Mouse (Mus musculus): ENCODE results near the gene Mcrs1. TPM values are rescaled to one million over a fixed set of nuclear protein-coding genes. Genes with fewer than 3 reads are reported as not detected.

Gene Mcrs1
- polyA plus RNA-seq, 1 experiment from 2014 or later: 59.2 TPM

- Histone ChIP-seq H3K9me3 (replicated peaks) (no peaks in the 10 kb centered on the region), H3K27ac (no peak overlapping the region), H3K36me3 (peaks cover 16% of the 10 kb centered on the region), H3K4me1 (replicated peaks) (no peaks in the 10 kb centered on the region), H3K4me3 (replicated peaks) (no peak overlapping the region), H3K27me3 (no peaks in the 10 kb centered on the region), H3K4me2 (no peak overlapping the region), H3K9ac (no peak overlapping the region)
- no peak for ATAC-seq (ENCODE audit: low read depth)
- DNase-seq: no peak
Measured at GRCm38 (mm10) chr15:99198761-99199160, 53.0 kb downstream of the Mcrs1 start.

DNA sequence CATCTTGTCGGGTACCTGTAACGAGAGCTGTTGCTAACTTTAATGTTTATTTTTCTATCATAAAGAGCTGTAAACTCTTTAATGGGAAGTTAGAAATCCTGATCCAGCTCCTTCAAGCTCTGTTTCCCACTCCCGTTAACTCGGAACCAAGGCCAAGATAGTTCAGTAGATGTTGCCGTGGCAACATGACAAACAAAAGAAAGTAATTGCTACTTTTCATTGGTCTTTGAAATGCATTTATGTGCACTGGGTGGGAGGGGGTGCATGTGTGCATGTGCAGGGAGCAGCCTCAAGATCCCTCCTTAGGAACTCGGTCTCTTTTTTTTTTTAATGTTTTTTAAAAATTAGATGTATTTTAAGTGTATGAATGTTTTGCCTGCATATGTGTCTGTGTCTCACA, 56.7 kb downstream of the Mcrs1 start:
- ATAC-seq (ENCODE audit: low read depth): no peak
- Histone ChIP-seq H3K9me3 (replicated peaks) (no peaks in the 10 kb centered on the region), H3K27ac (no peak overlapping the region), H3K36me3 (peaks cover 25% of the 10 kb centered on the region), H3K4me2 (no peak overlapping the region), H3K4me1 (replicated peaks) (0 out of 2 replicates have a peak, but pooled peaks cover 3% of the 10 kb centered on the region), H3K4me3 (replicated peaks) (no peak overlapping the region), H3K9ac (no peak overlapping the region), H3K27me3 (no peaks in the 10 kb centered on the region)
- 78% methylated on average over 6 of the region's 6 CpGs for WGBS (ENCODE audit: insufficient replicate concordance)
- DNase-seq: no peak

DNA sequence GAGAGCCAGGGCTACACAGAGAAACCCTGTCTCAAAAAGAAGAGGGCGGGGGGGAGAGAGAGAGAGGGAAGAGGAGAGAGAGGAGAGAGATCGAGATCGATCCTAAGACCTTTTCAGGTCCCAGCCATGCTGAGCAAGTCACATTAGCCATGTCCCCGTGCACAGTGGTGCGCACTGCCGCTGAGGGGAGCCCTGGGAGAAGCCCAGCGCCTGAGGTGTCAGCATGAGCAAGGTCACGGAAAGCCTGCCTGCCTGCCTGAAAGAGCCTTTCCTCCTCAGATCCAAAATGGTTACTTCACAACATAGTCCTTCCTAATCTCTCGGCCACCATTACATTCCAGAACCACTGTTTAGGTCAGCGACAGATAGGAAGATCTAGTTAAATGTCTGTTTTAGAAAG, 57.4 kb downstream of the Mcrs1 start:
- no peak overlapping the region for H3K4me3 ChIP-seq (replicated peaks)
- 75% methylated on average over 10 of the region's 10 CpGs for WGBS (ENCODE audit: insufficient replicate concordance)
- peaks cover 19% of the 10 kb centered on the region for H3K36me3 ChIP-seq
- no peak overlapping the region for H3K27ac ChIP-seq
- no peaks in the 10 kb centered on the region for H3K27me3 ChIP-seq
- no peaks in the 10 kb centered on the region for H3K9me3 ChIP-seq (replicated peaks)
- H3K4me1 ChIP-seq (replicated peaks): 0 out of 2 replicates have a peak, but pooled peaks cover 3% of the 10 kb centered on the region
- no peak overlapping the region for H3K9ac ChIP-seq
- no peak for ATAC-seq (ENCODE audit: low read depth)
- no peak overlapping the region for H3K4me2 ChIP-seq
- no peak for DNase-seq

Other genes starting within 250 kb of the Mcrs1 start
- 239 and 246 TPM in 2 replicates for gene Tuba1c, start 222.1 kb downstream of the Mcrs1 start, polyA plus RNA-seq (2015; fragmentation: Nextera tagmentation; extraction: Ambion mirVana)
- 0.54 and 0.62 TPM in 2 replicates for gene Prph, start 196.8 kb downstream of the Mcrs1 start, polyA plus RNA-seq (2015; fragmentation: Nextera tagmentation; extraction: Ambion mirVana)
- 14.5 and 18.9 TPM in 2 replicates for gene Troap, start 177.4 kb downstream of the Mcrs1 start, polyA plus RNA-seq (2015; fragmentation: Nextera tagmentation; extraction: Ambion mirVana)
- not detected in 2 replicates for gene C1ql4, start 164.1 kb downstream of the Mcrs1 start, polyA plus RNA-seq (2015; fragmentation: Nextera tagmentation; extraction: Ambion mirVana)
- 14.6 and 16.9 TPM in 2 replicates for gene Dnajc22, start 158.8 kb downstream of the Mcrs1 start, polyA plus RNA-seq (2015; fragmentation: Nextera tagmentation; extraction: Ambion mirVana)
- 11.5 and 14.4 TPM in 2 replicates for gene Spats2, start 126.0 kb downstream of the Mcrs1 start, polyA plus RNA-seq (2015; fragmentation: Nextera tagmentation; extraction: Ambion mirVana)
- 0.05 and 0.06 TPM in 2 replicates for gene Kcnh3, start 27.1 kb downstream of the Mcrs1 start, polyA plus RNA-seq (2015; fragmentation: Nextera tagmentation; extraction: Ambion mirVana)
- 8.2 and 8.9 TPM in 2 replicates for gene Prpf40b, start 43.1 kb upstream of the Mcrs1 start, polyA plus RNA-seq (2015; fragmentation: Nextera tagmentation; extraction: Ambion mirVana)
- gene Fam186b, start 43.9 kb upstream of the Mcrs1 start, polyA plus RNA-seq (2015; fragmentation: Nextera tagmentation; extraction: Ambion mirVana): 0.06 TPM in 1 of 2 replicates, not detected in the other
- 3.4 and 3.7 TPM in 2 replicates for gene Fmnl3, start 118.5 kb upstream of the Mcrs1 start, polyA plus RNA-seq (2015; fragmentation: Nextera tagmentation; extraction: Ambion mirVana)
- gene Tmbim6, start 140.9 kb upstream of the Mcrs1 start, polyA plus RNA-seq (2015; fragmentation: Nextera tagmentation; extraction: Ambion mirVana): 188 and 210 TPM in 2 replicates
- 0.85 and 1.1 TPM in 2 replicates for gene Nckap5l, start 205.8 kb upstream of the Mcrs1 start, polyA plus RNA-seq (2015; fragmentation: Nextera tagmentation; extraction: Ambion mirVana)
- gene Bcdin3d, start 222.8 kb upstream of the Mcrs1 start, polyA plus RNA-seq (2015; fragmentation: Nextera tagmentation; extraction: Ambion mirVana): 7.3 and 7.4 TPM in 2 replicates